In genomic region chr5:19745916-19746315, GRCm38 (mm10) we compare ENCODE assay signal across 22 mouse cellular contexts.
A peak's percentile ranks its signal among the peaks of the same experiment; 100 is the strongest.
DNase-seq lines count a peak whose midpoint lies in the region; ATAC-seq and TF ChIP-seq lines count a peak whose summit lies in the region.
"Had no signal": no experiment of that assay in that cellular context is flagged by ENCODE, and none has a peak within 500 bp of the region (broad histone marks: within the 10 kb centered on the region; RNA-seq: fewer than 3 reads in every experiment).

No protein-coding gene starts in this region.

- no peak overlapping the region for H3K4me2 ChIP-seq in forebrain, embryonic 14.5 days (ENCODE audit: low read length)
- H3K4me2 ChIP-seq in forebrain, embryonic 12.5 days: no peak overlapping the region
- no peak overlapping the region for H3K4me2 ChIP-seq in intestine, postnatal 0 days (replicated peaks; ENCODE audit: low read depth)
- H3K4me2 ChIP-seq: heart, embryonic 12.5 days; hindbrain, embryonic 14.5 days; stomach, embryonic 15.5 days had no signal

- no peak overlapping the region for H3K27ac ChIP-seq in forebrain, embryonic 14.5 days (ENCODE audit: low read depth, low read length)
- no peak overlapping the region for H3K27ac ChIP-seq in forebrain, embryonic 12.5 days
- peak overlapping the region; percentile 91 for H3K27ac ChIP-seq in layer of hippocampus, adult 2 months
- H3K27ac ChIP-seq in intestine, postnatal 0 days (ENCODE audit: low read depth, low read length): no peak overlapping the region
- H3K27ac ChIP-seq: hindbrain, embryonic 14.5 days; stomach, embryonic 15.5 days had no signal

- DNase-seq in forebrain, embryonic 14.5 days (ENCODE audit: low spot score): peak; percentile 11
- DNase-seq in layer of hippocampus, adult 2 months (ENCODE audit: low spot score in 2 of 2): peak; percentile 13 to 16
- DNase-seq in layer of hippocampus, postnatal 10 days (ENCODE audit: low spot score in 2 of 2): no peak
- peak; percentile 26 for DNase-seq in layer of hippocampus, adult 9-11 months
- DNase-seq in left cerebral cortex, postnatal 36 days (ENCODE audit: low spot score in 2 of 2): peak; percentile 5 to 17
- no peak for DNase-seq in urinary bladder, postnatal 25 days (ENCODE audit: low spot score)
- DNase-seq: adrenal gland, adult 2 months; cerebellum, adult 9-10 months; embryo, embryonic 11 days; heart, postnatal 14 days; kidney, adult 9 months; kidney, postnatal 25 days; liver; right cerebral cortex, postnatal 25 days had no signal

- no peak overlapping the region for H3K9ac ChIP-seq in forebrain, embryonic 14.5 days (ENCODE audit: low read length)
- no peak overlapping the region for H3K9ac ChIP-seq in forebrain, embryonic 12.5 days
- H3K9ac ChIP-seq in intestine, postnatal 0 days (ENCODE audit: low read depth, low read length): no peak overlapping the region
- H3K9ac ChIP-seq: heart, embryonic 12.5 days; hindbrain, embryonic 14.5 days; midbrain, embryonic 13.5 days; stomach, embryonic 15.5 days had no signal

- no peak for TF ChIP-seq CTCF in layer of hippocampus, adult 2 months (conservative IDR thresholded peaks at IDR 0.05)
- TF ChIP-seq CTCF in intestine, postnatal 0 days (IDR thresholded peaks at IDR 0.05; ENCODE audit: low read depth): no peak

- no peaks in the 10 kb centered on the region for H3K36me3 ChIP-seq in forebrain, embryonic 14.5 days (ENCODE audit: control insufficient read depth, insufficient read depth, low read length)
- no peaks in the 10 kb centered on the region for H3K36me3 ChIP-seq in forebrain, embryonic 12.5 days (replicated peaks)
- no peaks in the 10 kb centered on the region for H3K36me3 ChIP-seq in intestine, postnatal 0 days (ENCODE audit: control insufficient read depth, insufficient read depth)
- H3K36me3 ChIP-seq: heart, embryonic 12.5 days; midbrain, embryonic 13.5 days; stomach, embryonic 15.5 days had no signal

- 52% methylated on average over 6 of the region's 6 CpGs for WGBS in forebrain, embryonic 14.5 days
- 39% methylated on average over 6 of the region's 6 CpGs for WGBS in forebrain, embryonic 12.5 days
- WGBS in intestine, postnatal 0 days: 70% methylated on average over 6 of the region's 6 CpGs

- peaks cover 10% of the 10 kb centered on the region for H3K4me1 ChIP-seq in forebrain, embryonic 14.5 days (ENCODE audit: control insufficient read depth, insufficient read depth, low read length)
- peaks cover 18% of the 10 kb centered on the region for H3K4me1 ChIP-seq in forebrain, embryonic 12.5 days
- no peaks in the 10 kb centered on the region for H3K4me1 ChIP-seq in intestine, postnatal 0 days (replicated peaks; ENCODE audit: control insufficient read depth, insufficient read depth, low read length)
- H3K4me1 ChIP-seq: heart, embryonic 12.5 days; stomach, embryonic 15.5 days had no signal

- no peak overlapping the region for H3K4me3 ChIP-seq in forebrain, embryonic 14.5 days (ENCODE audit: low read depth, low read length)
- H3K4me3 ChIP-seq in forebrain, embryonic 12.5 days (replicated peaks): no peak overlapping the region
- H3K4me3 ChIP-seq in layer of hippocampus, adult 2 months: peak overlapping the region; percentile 39
- no peak overlapping the region for H3K4me3 ChIP-seq in intestine, postnatal 0 days (ENCODE audit: low read depth, low read length)
- H3K4me3 ChIP-seq: heart, embryonic 12.5 days; midbrain, embryonic 13.5 days; myocyte; stomach, embryonic 15.5 days had no signal

- intact Hi-C loops in left cerebral cortex, postnatal 36 days (cut with DNase I): loop anchor here (2.0 kb wide), 1 partner anchor 163 kb away; no protein-coding TSS in a partner anchor

- no peak for ATAC-seq in forebrain, embryonic 14.5 days
- no peak for ATAC-seq in forebrain, embryonic 12.5 days (ENCODE audit: low FRiP score)
- ATAC-seq in intestine, postnatal 0 days: no peak
- ATAC-seq: lung, postnatal 0 days; midbrain, embryonic 13.5 days had no signal

- H3K9me3 ChIP-seq in forebrain, embryonic 14.5 days (replicated peaks; ENCODE audit: control insufficient read depth, low read length): no peaks in the 10 kb centered on the region
- no peaks in the 10 kb centered on the region for H3K9me3 ChIP-seq in forebrain, embryonic 12.5 days
- H3K9me3 ChIP-seq in intestine, postnatal 0 days (ENCODE audit: control insufficient read depth): no peaks in the 10 kb centered on the region
- H3K9me3 ChIP-seq: heart, embryonic 12.5 days; midbrain, embryonic 13.5 days; stomach, embryonic 15.5 days had no signal

- H3K27me3 ChIP-seq in forebrain, embryonic 14.5 days (replicated peaks; ENCODE audit: control insufficient read depth, insufficient read depth, low read length): no peaks in the 10 kb centered on the region
- H3K27me3 ChIP-seq in forebrain, embryonic 12.5 days: no peaks in the 10 kb centered on the region
- no peaks in the 10 kb centered on the region for H3K27me3 ChIP-seq in intestine, postnatal 0 days (replicated peaks; ENCODE audit: control insufficient read depth, insufficient read depth, low read length)
- H3K27me3 ChIP-seq: heart, embryonic 12.5 days; midbrain, embryonic 13.5 days; stomach, embryonic 15.5 days had no signal

Comparison
In these comparisons a context has a peak if more than half of its experiments do, and no peak if none do; other contexts are left out.
1. DNase-seq: peak in forebrain, embryonic 14.5 days (single experiment), layer of hippocampus, adult 2 months (2 of 2), layer of hippocampus, adult 9-11 months (single experiment) and left cerebral cortex, postnatal 36 days (2 of 2); none in layer of hippocampus, postnatal 10 days (0 of 2) and urinary bladder, postnatal 25 days (single experiment).